Comparison of ENCODE assay signal across 9 mouse cellular contexts in the genomic region with DNA sequence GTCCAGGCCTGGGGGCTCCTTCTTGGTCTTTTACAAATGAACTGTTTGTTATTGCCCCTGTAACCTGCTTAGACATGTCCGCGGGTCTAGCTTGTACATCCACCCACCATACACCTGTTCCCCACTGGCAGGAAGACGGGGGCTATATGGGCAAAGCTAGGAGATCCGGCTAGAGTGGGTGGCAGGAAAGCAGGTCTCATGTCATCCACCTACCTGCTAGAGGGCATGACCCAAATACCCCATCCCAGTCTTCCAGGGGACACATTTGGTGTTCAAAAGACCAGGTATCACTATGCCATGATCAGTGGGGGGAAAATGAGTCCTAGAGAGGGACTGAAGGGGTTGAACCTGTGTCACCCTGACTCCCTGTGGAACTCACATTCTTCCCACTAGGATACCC. TPM values are rescaled to one million over a fixed set of nuclear protein-coding genes. Genes with fewer than 3 reads are reported as not detected.
DNase-seq lines count a peak whose midpoint lies in the region; ATAC-seq and TF ChIP-seq lines count a peak whose summit lies in the region.
"Had no signal": no experiment of that assay in that cellular context is flagged by ENCODE, and none has a peak within 500 bp of the region (broad histone marks: within the 10 kb centered on the region; RNA-seq: fewer than 3 reads in every experiment).

No protein-coding gene starts in this region.

- TF ChIP-seq CTCF in kidney, postnatal 0 days (IDR thresholded peaks at IDR 0.05; ENCODE audit: low read depth), result no peak

- 85% methylated on average over 4 of the region's 4 CpGs for WGBS in kidney, postnatal 0 days
- WGBS in embryonic facial prominence, embryonic 13.5 days, result 76% methylated on average over 4 of the region's 4 CpGs
- 90% methylated on average over 4 of the region's 4 CpGs for WGBS in hindbrain, embryonic 13.5 days
- WGBS in midbrain, embryonic 15.5 days, result 93% methylated on average over 4 of the region's 4 CpGs

- H3K4me1 ChIP-seq in kidney, postnatal 0 days (replicated peaks; ENCODE audit: insufficient read depth, low read length), result peaks cover 40% of the 10 kb centered on the region
- H3K4me1 ChIP-seq in embryonic facial prominence, embryonic 13.5 days, result peaks cover 72% of the 10 kb centered on the region
- peaks cover 77% of the 10 kb centered on the region for H3K4me1 ChIP-seq in hindbrain, embryonic 13.5 days (replicated peaks)
- H3K4me1 ChIP-seq in midbrain, embryonic 15.5 days, result peaks cover 61% of the 10 kb centered on the region

- DNase-seq in kidney, postnatal 0 days (ENCODE audit: low spot score), result no peak
- no peak for DNase-seq in kidney, postnatal 36 days
- no peak for DNase-seq in right cerebral cortex, postnatal 10 days (ENCODE audit: low spot score in 2 of 2)
- DNase-seq in right cerebral cortex, postnatal 25 days, result no peak
- no peak for DNase-seq in ovary, adult 18-20 months (ENCODE audit: low spot score)
- DNase-seq: adrenal gland, adult 2 months had no signal

- H3K4me3 ChIP-seq in kidney, postnatal 0 days (replicated peaks; ENCODE audit: low read depth, low read length), result no peak overlapping the region
- peak overlapping the region; percentile 85 for H3K4me3 ChIP-seq in embryonic facial prominence, embryonic 13.5 days
- H3K4me3 ChIP-seq in hindbrain, embryonic 13.5 days, result peak overlapping the region; percentile 69; the same call in 1 of the 2 replicates
- H3K4me3 ChIP-seq in midbrain, embryonic 15.5 days, result peak overlapping the region; percentile 83

- no peaks in the 10 kb centered on the region for H3K9me3 ChIP-seq in kidney, postnatal 0 days (replicated peaks; ENCODE audit: low read length)
- H3K9me3 ChIP-seq in embryonic facial prominence, embryonic 13.5 days, result no peaks in the 10 kb centered on the region
- no peaks in the 10 kb centered on the region for H3K9me3 ChIP-seq in hindbrain, embryonic 13.5 days
- no peaks in the 10 kb centered on the region for H3K9me3 ChIP-seq in midbrain, embryonic 15.5 days

- no peak for ATAC-seq in kidney, postnatal 0 days (replicated peaks; ENCODE audit: low FRiP score, low read depth)
- ATAC-seq in embryonic facial prominence, embryonic 13.5 days (ENCODE audit: insufficient number of reproducible peaks, insufficient read depth, low FRiP score, low TSS enrichment, low read depth), result no peak
- ATAC-seq in hindbrain, embryonic 13.5 days (ENCODE audit: low FRiP score), result no peak
- ATAC-seq in midbrain, embryonic 15.5 days (replicated peaks), result no peak

- H3K9ac ChIP-seq in kidney, postnatal 0 days (ENCODE audit: low read depth, low read length), result 0 out of 2 replicates have a peak overlapping the region, but pooled peaks have one; percentile 10
- H3K9ac ChIP-seq in embryonic facial prominence, embryonic 13.5 days, result peak overlapping the region; percentile 78
- peak overlapping the region; percentile 86 for H3K9ac ChIP-seq in hindbrain, embryonic 13.5 days
- peak overlapping the region; percentile 72; the same call in 1 of the 2 replicates for H3K9ac ChIP-seq in midbrain, embryonic 15.5 days

- no peaks in the 10 kb centered on the region for H3K27me3 ChIP-seq in kidney, postnatal 0 days (ENCODE audit: insufficient read depth, low read length)
- H3K27me3 ChIP-seq in embryonic facial prominence, embryonic 13.5 days, result no peaks in the 10 kb centered on the region
- no peaks in the 10 kb centered on the region for H3K27me3 ChIP-seq in hindbrain, embryonic 13.5 days
- H3K27me3 ChIP-seq in midbrain, embryonic 15.5 days (replicated peaks), result no peaks in the 10 kb centered on the region

- H3K27ac ChIP-seq in kidney, postnatal 0 days, result peak overlapping the region; percentile 96; the same call in 1 of the 2 replicates
- peak overlapping the region; percentile 100 for H3K27ac ChIP-seq in embryonic facial prominence, embryonic 13.5 days
- H3K27ac ChIP-seq in hindbrain, embryonic 13.5 days, result peak overlapping the region; percentile 100
- H3K27ac ChIP-seq in midbrain, embryonic 15.5 days, result peak overlapping the region; percentile 99; the same call in 1 of the 2 replicates

- peaks cover 10% of the 10 kb centered on the region for H3K36me3 ChIP-seq in kidney, postnatal 0 days (ENCODE audit: insufficient read depth, low read length)
- H3K36me3 ChIP-seq in embryonic facial prominence, embryonic 13.5 days, result peaks cover 22% of the 10 kb centered on the region
- H3K36me3 ChIP-seq in hindbrain, embryonic 13.5 days, result peaks cover 23% of the 10 kb centered on the region
- 0 out of 2 replicates have a peak, but pooled peaks cover 3% of the 10 kb centered on the region for H3K36me3 ChIP-seq in midbrain, embryonic 15.5 days (replicated peaks)

- H3K4me2 ChIP-seq in kidney, postnatal 0 days (ENCODE audit: low read length), result peak overlapping the region; percentile 97; the same call in 1 of the 2 replicates
- H3K4me2 ChIP-seq in embryonic facial prominence, embryonic 13.5 days, result peak overlapping the region; percentile 92
- peak overlapping the region; percentile 92 for H3K4me2 ChIP-seq in hindbrain, embryonic 13.5 days
- peak overlapping the region; percentile 90 for H3K4me2 ChIP-seq in midbrain, embryonic 15.5 days

RNA-seq across cellular contexts. Expression of gene Cic, which starts 9.9 kb away (rescaled TPM):
- 22.0 and 23.3 TPM in 2 replicates for polyA plus RNA-seq in kidney, postnatal 0 days (2015; fragmentation: Nextera tagmentation; extraction: Ambion mirVana)
- polyA plus RNA-seq in embryonic facial prominence, embryonic 13.5 days (2015; fragmentation: Nextera tagmentation; extraction: Ambion mirVana), result 46.2 and 47.4 TPM in 2 replicates
- polyA plus RNA-seq in hindbrain, embryonic 13.5 days (2015; fragmentation: Nextera tagmentation; extraction: Ambion mirVana), result 36.9 and 42.4 TPM in 2 replicates
- 42.1 and 45.9 TPM in 2 replicates for polyA plus RNA-seq in midbrain, embryonic 15.5 days (2015; fragmentation: Nextera tagmentation; extraction: Ambion mirVana)

RNA-seq across cellular contexts. Expression of gene Pafah1b3, which starts 20.4 kb away (rescaled TPM):
- polyA plus RNA-seq in kidney, postnatal 0 days (2015; fragmentation: Nextera tagmentation; extraction: Ambion mirVana), result 144 and 152 TPM in 2 replicates
- 315 and 322 TPM in 2 replicates for polyA plus RNA-seq in embryonic facial prominence, embryonic 13.5 days (2015; fragmentation: Nextera tagmentation; extraction: Ambion mirVana)
- 619 and 632 TPM in 2 replicates for polyA plus RNA-seq in hindbrain, embryonic 13.5 days (2015; fragmentation: Nextera tagmentation; extraction: Ambion mirVana)
- 671 and 679 TPM in 2 replicates for polyA plus RNA-seq in midbrain, embryonic 15.5 days (2015; fragmentation: Nextera tagmentation; extraction: Ambion mirVana)

RNA-seq across cellular contexts. Expression of gene Prr19, which starts 23.8 kb away (rescaled TPM):
- 0.21 and 0.26 TPM in 2 replicates for polyA plus RNA-seq in kidney, postnatal 0 days (2015; fragmentation: Nextera tagmentation; extraction: Ambion mirVana)
- polyA plus RNA-seq in embryonic facial prominence, embryonic 13.5 days (2015; fragmentation: Nextera tagmentation; extraction: Ambion mirVana), result 0.60 and 0.92 TPM in 2 replicates
- 2.3 TPM in 2 replicates for polyA plus RNA-seq in hindbrain, embryonic 13.5 days (2015; fragmentation: Nextera tagmentation; extraction: Ambion mirVana)
- polyA plus RNA-seq in midbrain, embryonic 15.5 days (2015; fragmentation: Nextera tagmentation; extraction: Ambion mirVana), result 3.7 and 4.5 TPM in 2 replicates
- polyA plus RNA-seq: adrenal gland, adult 2 months had no signal

RNA-seq across cellular contexts. Expression of gene Erf, which starts 26.8 kb away (rescaled TPM):
- 12.7 and 18.6 TPM in 2 replicates for polyA plus RNA-seq in kidney, postnatal 0 days (2015; fragmentation: Nextera tagmentation; extraction: Ambion mirVana)
- 22.2 and 25.3 TPM in 2 replicates for polyA plus RNA-seq in embryonic facial prominence, embryonic 13.5 days (2015; fragmentation: Nextera tagmentation; extraction: Ambion mirVana)
- polyA plus RNA-seq in hindbrain, embryonic 13.5 days (2015; fragmentation: Nextera tagmentation; extraction: Ambion mirVana), result 4.0 and 4.2 TPM in 2 replicates
- polyA plus RNA-seq in midbrain, embryonic 15.5 days (2015; fragmentation: Nextera tagmentation; extraction: Ambion mirVana), result 3.3 and 5.3 TPM in 2 replicates

RNA-seq across cellular contexts. Expression of gene Tmem145, which starts 28.5 kb away (rescaled TPM):
- polyA plus RNA-seq in kidney, postnatal 0 days (2015; fragmentation: Nextera tagmentation; extraction: Ambion mirVana), result 0.23 and 0.50 TPM in 2 replicates
- polyA plus RNA-seq in embryonic facial prominence, embryonic 13.5 days (2015; fragmentation: Nextera tagmentation; extraction: Ambion mirVana), result 2.2 and 2.5 TPM in 2 replicates
- polyA plus RNA-seq in hindbrain, embryonic 13.5 days (2015; fragmentation: Nextera tagmentation; extraction: Ambion mirVana), result 49.5 and 50.6 TPM in 2 replicates
- 94.8 and 102 TPM in 2 replicates for polyA plus RNA-seq in midbrain, embryonic 15.5 days (2015; fragmentation: Nextera tagmentation; extraction: Ambion mirVana)

Comparison
In these comparisons a context has a peak if more than half of its experiments do, and no peak if none do; other contexts are left out.
1. H3K9ac ChIP-seq: peak in every context shown above with its lines; median percentile 86 in hindbrain, embryonic 13.5 days; 78 in embryonic facial prominence, embryonic 13.5 days; 72 in midbrain, embryonic 15.5 days; 10 in kidney, postnatal 0 days.